Mouse (Mus musculus) lung, adult 2 months (tissue): ENCODE data around the gene Prss53.

Source experiments
- CTCF ChIP-seq: fragments of 200-500 bp; IDR thresholded peaks from 2 replicates; pipeline ENCODE4 v1.5.1; 2011; ENCODE audit warnings: mild to moderate bottlenecking, low read length, control low read depth; ENCODE audit not compliant: insufficient read depth
- POLR2A ChIP-seq: fragments of 200-500 bp; IDR thresholded peaks from 2 replicates; pipeline ENCODE4 v1.6.1; 2011; ENCODE audit warnings: low read depth, mild to moderate bottlenecking, control low read depth, low read length, borderline replicate concordance; ENCODE audit errors: extremely low read depth

DNA sequence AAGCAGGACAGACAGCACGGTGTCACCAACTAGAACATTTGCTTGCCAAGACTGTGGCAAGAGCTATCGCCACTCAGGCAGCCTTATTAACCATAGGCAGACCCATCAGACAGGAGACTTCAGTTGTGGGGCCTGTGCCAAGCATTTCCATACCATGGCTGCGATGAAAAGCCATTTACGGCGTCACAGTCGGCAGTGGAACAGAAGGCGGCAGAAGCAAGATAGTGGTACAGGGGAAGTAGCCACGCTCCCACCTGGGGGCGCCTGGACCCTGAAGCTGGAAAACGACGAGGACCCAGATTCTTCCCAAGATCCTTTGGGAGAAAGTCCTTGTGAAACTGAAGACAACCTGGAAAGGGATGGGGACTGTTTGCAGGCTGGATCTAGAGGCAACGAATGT lies 10.3 kb downstream of the Prss53 start:
- TF ChIP-seq CTCF (no peak), POLR2A (no peak)
